Mouse (Mus musculus): ENCODE measurements around the gene Kpna2.
"Not testable (repeated sequence)": the region's sequence is repeated elsewhere in the genome, so short reads cannot be mapped to it uniquely, and the experiment has no call there.

Gene Kpna2

DNA sequence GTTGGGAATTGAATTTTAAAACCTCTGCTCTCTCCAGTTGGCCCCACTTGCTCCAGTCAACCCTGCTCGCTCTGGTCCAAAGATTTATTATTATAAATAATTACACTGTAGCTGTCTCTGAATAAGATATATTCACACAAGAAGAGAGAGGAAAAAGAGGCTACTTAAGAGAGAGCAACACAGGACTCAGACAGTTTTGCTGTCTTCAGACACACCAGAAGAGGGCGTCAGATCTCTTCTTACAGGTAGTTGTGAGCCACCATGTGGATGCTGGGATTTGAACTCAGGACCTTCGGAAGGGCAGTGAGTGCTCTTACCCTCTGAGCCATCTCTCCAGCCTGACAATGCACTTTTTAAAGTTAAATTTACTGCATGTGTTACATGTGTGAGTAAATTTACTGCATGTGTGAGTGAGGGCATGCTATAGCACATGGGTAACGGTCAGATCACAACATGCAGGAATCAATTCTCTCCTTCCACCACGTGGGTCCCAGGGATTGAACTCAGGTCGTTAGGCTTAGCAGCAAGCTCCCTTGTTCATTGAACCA, 18.1 kb upstream of the Kpna2 start:
- no peak for DNase-seq

DNA sequence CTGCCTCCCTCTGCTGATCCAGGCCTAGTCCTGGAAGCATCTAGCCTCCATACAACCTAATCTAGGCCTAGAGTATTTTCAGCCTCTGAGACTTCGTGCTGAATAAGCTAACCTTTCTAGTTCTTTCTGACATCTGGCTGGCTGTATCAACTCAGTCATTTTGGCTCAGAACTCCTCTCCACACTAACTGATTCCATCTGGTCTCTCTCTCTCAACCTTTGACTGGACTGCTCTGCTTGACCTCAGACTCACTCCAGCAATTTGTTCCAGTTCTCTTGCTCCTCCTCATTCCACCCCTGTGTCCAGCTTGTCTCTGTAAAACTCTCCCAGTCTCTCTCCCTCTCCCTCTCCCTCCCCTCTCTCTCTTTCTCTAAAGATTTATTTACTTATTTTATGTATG, 17.6 kb upstream of the Kpna2 start:
- no peak for DNase-seq

DNA sequence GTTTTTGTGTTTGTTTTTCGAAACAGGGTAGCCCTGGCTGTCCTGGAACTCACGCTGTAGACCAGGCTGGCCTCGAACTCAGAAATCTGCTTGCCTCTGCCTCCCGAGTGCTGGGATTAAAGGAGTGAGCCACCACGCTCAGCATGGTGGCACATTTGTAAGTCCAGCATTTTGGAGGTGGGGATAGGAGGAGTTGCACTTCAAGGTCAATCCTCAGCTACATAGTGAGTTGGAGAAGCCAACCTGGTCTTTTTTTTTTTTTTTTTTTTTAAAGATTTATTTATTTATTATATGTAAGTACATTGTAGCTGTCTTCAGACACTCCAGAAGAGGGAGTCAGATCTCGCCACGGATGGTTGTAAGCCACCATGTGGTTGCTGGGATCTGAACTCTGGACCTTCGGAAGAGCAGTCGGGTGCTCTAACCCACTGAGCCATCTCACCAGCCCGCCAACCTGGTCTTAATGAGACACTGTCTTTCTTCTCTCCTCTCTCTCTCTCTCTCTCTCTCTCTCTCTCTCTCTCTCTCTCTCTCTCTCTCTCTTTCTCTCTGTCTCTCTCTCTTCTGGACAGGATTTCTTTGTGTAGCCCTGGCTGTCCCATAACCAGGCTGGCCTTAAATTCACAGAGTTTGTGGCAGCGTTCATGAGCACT, 16.3 kb upstream of the Kpna2 start:
- DNase-seq: not testable (repeated sequence)

DNA sequence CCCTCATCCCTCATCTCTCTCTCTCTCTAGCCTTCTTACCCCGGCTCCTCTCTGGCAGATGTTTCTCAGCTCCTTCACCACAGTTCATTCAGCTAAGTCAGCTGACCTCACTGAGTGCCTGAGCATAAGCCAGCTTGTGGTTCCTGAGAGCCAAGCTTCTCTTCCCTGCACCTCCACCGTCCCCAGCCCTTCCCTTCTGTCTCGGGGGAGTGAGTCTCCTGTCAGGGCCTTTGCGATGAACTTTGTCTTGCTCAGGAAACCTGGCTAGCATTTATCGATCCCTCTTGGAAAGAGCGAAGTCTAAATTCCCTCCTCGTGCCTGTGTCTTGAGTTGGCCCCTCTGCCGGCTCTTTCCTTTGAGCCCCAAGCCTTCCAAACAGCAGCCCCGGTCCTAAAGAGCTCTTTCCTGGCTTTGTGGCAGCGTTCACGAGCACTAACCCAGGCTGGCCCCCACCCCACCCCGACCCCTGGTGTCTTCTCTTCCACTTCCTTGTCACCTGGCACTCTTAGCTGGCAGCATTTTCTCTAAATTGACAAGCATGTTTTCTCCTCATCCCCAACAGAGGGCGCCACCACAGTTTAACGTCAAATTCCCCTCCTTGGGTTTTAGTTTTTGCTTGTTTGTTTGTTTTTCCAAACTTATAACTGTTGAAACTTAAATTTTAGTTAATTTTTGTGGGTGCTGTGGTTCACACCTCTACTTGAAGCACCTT, 15.4 kb upstream of the Kpna2 start:
- DNase-seq: peak; percentile 64

DNA sequence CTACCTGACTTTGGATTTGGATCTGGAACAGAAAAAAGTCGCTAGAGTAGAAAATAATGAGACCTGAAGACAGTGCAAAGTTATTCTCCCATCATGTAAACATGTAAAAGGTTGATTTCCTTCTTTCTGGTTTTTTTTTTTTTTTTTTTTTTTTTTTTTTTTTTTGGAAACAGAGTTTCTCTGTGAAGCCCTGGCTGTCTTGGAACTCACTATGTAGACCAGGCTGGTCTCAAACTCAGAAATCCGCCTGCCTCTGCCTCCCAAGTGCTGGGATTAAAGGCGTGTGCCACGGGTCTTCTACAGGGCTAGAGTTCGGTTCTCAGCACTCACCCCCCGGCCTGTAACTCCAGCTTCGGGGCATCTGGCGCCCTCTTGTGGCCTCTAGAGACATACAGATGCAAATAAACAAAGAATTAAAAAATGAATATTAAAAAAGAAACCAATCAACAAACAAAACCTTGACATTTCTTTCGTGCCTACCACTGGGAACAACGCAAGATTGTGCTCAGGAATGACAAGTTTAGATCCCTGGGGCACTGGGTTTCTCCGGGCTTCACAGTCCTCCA, 14.8 kb upstream of the Kpna2 start:
- no peak for DNase-seq

DNA sequence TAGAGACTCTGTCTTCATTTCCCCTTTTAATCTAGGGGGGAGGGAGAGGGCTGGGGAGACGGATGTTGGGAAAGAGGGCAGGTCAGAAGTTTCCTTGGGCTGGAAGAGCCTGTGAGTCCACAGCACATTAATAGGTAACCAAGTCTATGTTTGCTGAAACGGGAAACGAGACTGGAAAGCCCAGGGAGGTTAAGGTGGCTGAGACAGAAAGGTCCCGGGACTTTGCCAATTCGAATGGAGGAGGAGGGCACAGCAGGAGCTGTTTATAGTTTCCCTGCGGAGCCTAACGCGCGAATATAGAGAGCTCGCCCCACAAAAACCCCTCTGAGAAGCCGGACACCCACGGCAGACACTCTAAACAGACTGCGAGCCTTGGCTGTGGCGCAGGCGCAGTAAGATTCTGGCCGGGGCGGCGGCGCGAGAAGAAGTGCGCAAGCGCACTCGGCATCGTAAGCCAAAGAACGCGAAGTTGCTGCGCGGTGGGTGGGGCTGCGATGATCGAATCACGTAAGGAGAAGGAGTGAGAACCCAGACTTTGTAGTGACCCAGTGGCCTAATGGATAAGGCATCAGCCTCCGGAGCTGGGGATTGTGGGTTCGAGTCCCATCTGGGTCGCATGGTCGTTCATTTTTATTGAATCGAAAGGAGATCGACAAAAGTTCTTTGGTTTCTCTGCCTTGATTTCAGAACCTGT, 13.1 kb upstream of the Kpna2 start:
- peak; percentile 98 for DNase-seq

DNA sequence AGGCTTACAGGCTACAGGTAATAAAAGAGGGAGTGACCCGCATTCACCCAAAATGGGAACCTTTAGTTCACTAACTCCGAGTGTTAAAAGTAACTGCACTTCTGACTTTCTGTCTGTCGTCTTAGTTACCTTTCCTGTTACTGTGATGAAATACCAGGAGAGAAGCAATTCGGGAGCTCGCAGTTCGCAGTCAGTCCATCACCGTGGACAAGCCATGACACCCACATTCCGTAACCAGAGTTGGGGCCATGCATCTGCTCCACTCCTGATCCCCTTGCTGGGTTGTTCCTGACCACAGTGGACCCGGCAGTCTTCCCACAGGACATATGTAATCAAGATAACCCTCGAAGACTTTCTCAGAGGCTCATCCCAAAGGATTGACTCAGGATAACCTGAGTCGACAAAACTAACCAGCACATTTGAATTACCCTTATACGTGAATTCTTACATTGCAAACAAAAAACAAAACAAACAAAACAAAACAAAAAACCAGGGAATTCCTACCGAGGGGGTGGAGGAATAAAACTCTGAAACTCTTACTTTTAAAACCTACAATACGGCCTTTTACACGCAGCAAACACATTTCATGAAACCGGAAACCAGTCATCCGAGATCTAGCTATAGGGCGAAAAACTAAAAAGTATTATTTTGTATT, 12.5 kb upstream of the Kpna2 start:
- no peak for DNase-seq

DNA sequence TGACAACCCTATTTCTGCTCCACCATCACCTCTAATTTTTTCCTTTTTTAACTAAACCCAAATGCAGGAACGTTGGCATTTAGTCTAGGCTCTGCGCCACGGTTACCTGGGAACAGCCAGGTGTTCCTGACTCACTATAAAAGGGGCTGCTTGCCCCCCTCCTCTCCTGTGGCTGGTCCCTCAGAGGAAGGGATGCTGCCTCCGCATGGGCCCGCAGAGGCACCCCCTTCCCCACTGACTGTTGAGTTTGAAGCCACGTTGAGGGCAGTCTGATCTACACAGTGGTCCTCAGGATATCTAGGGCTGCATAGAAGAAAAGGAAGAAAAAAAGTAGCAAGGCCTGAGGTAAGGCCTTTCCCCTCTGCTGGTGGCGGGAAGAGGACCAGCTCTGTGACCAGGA, 11.8 kb upstream of the Kpna2 start:
- DNase-seq: no peak

DNA sequence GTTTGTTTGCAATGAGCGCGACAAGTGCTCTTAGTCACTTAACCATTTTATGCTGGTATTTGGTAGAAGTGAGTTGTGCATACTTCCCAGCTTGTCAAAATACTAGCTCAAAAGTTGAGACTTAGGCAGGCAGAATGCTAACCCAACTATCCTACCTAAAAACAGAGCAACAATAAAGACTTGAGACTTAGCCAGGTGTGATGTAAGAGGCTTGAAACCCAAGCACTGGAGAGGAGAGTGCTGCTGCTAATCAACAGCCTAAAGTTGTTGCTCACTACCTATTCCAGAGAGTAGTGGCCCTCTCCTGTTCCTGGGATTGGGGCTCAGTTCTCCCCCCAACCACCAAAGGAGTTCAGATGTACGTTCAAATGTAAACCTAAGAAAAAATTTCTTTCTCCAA, 11.1 kb upstream of the Kpna2 start:
- no peak for DNase-seq

DNA sequence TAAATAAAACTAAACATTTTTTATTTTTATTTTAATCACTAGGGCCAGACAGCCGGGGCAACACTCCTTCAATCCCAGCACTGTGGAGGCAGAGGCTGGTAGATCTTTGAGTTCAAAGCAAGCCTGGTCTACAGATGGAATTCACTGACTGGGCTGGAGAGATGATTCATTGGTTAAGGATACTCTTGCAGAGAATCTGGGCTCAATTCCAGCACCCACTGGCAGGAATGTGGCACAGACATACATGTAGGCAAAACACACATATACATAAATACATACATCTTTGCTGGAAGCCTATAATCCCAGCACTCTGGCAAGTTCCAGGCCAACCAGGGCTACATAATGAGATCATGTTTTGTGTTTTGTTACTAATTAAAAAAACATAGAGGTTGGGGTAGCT, 6.2 kb upstream of the Kpna2 start:
- no peak for DNase-seq

DNA sequence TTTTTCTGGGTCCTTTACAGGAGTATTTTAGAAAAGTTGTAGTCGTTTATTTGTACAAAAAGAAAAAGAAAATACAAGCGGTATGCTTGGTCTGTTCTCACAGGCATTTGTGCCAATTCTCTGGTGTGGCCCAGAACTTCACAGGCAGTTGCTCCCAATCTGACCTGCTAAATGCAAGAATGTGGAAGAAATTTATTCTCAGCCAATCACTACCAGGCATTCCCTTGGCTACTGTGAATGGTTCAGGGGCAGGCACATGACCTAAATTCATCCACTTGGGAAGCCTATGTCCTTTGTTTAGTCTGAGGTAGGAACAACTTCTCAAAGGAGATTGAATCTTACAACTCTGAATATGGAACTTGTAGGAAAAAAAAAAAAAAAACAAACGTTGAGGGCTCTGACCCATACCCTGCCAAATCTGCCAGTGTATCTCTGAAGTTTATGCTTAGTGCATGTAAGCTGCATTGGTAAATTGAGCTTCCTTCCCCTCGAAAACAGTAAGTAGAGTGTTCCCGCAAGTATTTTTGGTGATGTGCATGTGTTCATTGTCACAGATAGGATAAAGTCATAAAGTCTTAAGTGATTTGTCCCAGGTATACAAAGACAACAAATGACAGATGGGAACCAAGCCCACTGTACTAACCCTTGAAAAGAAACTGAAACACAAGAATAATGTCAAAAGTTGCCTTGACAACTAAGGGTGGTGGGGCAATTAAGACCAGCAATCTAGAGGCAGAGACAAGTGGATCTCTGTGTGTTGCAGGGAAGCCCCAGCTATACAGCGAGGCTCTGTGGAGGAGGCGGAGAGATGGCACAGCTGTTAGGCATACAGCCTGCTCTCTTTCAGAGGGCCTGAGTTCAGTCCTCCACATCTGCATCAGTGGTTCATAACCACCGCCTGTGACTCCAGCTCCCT, 2.7 kb upstream of the Kpna2 start:
- no peak for DNase-seq

DNA sequence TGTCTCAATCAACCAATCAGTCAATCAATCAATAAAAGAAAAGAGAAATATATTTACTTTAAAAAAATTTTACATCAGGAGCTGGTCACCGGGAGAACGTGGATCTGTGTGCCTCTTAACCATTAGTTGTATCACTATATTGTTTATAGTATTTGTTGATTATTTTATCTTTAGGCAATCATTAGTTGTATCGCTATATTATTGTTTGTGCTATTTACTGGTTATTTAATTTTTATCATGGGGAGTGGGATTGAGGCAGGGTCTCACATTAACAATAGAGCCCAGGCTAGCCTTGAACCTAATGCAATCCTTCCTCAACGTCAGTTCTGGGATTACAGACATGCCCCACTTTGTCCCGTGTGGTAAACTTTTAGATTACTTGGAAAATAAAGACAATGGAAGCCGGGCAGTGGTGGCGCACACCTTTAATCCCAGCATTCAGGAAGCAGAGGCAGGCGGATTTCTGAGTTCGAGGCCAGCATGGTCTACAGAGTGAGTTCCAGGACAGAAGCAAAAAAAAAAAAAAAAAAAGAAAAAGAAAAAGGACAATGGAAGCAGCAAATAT, 690 bp upstream of the Kpna2 start:
- DNase-seq: no peak

DNA sequence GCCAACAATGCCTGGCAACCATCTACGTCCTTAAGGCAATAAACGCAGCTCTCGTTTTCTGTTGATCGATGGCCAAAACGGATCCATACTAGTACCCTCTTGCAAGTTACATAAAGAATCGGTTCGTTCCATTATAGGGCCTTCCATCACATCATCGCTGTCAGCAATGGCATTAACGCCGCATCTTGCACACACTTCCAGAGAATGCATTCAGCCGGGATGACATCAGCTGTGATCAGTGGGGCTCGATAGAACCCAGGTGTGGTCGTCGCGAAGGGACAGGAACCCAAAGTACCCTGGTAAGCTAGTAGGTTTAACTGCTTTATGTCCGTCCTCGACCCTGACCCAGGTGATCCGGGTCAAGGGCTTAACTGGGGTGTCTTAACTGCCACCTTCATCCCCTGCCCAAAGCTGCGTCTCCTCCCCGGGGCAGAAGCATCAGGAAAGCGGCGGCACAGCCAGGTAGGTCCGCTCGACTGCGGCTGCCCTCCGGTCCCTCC, 640 bp downstream of the Kpna2 start:
- no peak for DNase-seq

DNA sequence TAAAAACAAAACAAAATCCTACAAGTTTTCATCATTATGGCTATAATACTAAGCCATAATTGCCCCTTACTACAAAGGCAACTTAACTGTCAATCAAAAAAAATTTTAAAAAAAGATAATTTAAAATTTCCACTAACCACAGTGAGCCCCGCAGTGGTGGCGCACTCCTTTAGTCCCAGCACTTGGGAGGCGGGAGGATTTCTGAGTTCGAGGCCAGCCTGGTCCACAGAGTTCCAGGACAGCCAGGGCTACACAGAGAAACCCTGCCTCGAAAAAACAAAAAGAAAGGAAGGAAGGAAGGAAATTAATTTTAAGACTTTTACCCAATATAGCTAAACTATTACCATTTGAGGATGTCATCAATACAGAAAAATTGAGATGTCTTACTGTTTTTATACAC, 1.4 kb downstream of the Kpna2 start:
- no peak for DNase-seq

DNA sequence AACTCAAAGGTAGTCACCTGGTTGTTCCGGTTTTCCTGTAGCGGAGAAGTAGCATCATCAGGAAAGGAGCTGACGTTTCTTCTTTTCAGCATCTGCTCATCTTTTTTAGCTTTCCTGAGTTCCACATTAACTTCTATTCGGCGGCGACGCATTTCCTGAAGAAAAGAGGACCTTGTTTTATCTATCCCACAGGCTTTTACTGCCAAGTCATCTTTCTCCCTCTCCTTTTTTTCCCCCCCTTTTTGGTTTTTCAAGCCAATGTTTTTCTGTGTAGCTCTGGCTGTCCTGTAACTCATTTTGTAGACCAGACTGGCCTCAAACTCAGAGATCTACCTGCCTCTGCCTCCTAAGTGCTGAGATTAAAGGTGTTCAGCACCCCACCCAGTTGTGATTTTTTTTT, 2.8 kb downstream of the Kpna2 start:
- DNase-seq: not testable (repeated sequence)

DNA sequence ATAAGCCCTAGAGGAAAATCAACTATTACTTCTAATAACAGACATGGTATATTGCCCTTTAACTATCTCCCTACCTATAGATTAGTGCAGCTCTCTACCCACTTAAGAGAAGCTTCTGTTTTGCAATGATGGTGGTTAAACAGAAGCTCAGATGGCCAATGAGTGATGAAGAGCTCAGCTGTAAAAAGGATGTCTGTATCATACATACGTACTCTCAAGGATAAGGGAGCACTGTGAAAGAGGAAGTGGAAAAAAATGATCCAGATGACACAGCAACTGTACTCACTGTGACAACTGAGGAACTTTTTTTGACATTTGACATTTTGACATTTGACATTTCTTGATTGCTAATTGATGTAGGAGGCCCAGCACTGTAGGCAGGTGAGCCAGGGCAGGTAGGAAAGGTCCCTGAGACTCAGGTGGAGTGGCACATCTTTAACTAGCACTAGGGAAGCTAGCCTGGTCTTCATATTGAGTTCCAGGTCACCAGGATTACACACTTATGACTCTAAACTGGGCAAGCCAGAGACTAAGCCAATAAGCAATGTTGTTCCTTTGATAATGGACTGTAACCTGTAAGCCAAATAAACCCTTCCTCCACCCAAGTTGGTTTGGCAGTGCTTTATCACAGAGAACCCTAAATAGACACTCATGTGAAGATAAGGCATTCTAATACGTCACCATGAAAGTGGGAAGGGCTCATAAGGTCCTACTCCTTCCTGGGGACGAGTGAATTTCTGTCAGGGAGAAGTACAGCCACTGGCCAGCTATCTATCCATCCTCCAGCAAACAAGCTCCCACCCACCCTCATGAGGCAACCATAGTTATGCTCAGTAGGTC, 4.9 kb downstream of the Kpna2 start:
- no peak for DNase-seq

DNA sequence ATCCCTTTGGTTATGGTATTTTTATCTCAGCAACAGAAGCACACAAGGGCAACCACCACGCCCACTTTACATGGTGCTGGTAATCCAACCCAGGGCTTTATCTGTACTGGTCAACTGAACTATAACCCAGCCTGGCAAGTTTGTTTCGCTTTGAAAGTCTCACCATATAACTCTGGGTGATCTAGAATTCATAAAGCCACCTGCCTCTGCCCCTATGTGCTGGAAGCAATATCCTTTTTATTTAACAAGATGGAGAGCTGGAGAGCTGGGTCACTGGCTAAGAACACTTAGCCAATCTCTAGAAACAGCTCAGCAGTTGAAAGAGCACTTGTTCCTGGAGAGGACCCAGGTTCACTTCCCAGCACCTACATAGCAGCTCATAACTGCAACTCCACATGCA, 12.0 kb downstream of the Kpna2 start:
- DNase-seq: no peak

DNA sequence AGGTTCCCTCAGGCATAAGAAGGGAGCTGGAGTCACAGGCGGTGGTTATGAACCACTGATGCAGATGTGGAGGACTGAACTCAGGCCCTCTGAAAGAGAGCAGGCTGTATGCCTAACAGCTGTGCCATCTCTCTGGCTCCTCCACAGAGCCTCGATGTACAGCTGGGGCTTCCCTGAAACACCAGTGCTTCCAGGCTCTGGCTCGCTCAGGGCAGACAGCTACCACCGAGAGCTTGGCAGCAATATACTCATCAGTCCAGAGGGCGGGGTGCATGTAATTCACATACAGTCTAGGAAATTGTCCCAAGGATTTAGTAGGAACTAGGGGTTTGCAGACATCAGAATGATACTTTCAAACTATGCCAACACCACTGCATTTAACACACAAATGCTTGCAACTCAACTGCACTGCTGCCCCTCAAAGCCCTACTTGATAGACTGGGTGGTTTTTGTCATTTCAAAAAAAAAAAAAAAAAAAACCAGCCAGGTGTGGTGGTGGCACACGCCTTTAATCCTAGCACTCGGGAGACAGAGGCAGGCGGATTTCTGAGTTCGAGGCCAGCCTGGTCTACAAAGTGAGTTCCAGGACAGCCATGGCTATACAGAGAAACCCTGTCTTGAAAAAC, 13.2 kb downstream of the Kpna2 start:
- not testable (repeated sequence) for DNase-seq

DNA sequence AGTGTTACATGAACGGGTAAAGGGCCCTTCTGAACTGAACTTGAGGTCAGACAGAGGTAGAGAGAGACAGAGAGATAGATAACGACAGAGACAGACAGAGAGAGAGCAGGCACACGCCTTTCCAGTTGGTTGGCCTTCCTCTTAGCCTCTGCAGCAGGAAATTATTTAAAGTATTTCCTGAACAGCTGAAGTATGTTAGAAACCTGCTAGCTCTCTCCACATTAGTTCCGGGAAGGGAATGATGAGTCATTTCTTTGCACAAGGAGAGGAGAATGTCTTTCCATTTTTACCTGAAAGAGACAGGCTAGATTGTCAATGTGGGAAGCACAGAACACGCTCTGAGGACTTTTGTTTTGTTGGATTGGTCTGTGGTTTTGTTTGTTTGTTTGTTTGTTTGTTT, 17.0 kb downstream of the Kpna2 start:
- no peak for DNase-seq

DNA sequence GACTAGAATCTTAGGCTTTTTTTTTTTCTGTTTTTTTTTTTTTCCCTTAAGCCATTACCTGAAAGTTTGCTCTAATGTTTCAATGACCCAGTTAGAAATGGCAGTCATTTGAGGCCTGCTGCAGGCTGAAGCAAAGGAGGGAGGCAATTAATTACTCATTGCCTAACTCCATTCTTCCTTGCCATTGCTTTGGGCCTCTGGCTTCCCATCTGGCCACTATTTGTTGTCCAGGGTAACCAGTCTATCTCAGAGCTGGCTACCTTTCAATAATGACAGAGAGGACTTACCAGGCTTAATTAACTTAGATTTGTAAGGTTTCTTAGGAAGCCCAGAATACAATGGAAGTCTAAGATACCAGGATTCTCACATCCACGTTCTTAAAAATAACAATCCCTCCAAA, 17.6 kb downstream of the Kpna2 start:
- no peak for DNase-seq
